Mouse (Mus musculus): ENCODE measurements at regions not wholly inside any gene's neighbourhood (a gene's known extent, or its start where the extent isn't known, plus 50 kb on each side); places are given as distances from the start of the nearest gene placed in this dataset.
A peak's percentile ranks its signal among the peaks of the same experiment; 100 is the strongest.

GRCm38 (mm10) chr10:45009676-45010075 is 57.3 kb upstream of the Prep start:
- no peak for DNase-seq

- no peak for DNase-seq
Observed at GRCm38 (mm10) chr10:45009235-45009634, 57.8 kb upstream of the Prep start.

GRCm38 (mm10) chr10:45004037-45004653 is 62.9 kb upstream of the Prep start:
- no peak for DNase-seq

GRCm38 (mm10) chr10:45003344-45003681 is 63.7 kb upstream of the Prep start:
- peak; percentile 11 to 32 for DNase-seq

- peak; percentile 36 to 40 for DNase-seq
Observed at GRCm38 (mm10) chr10:45002637-45003343, 64.2 kb upstream of the Prep start.

- DNase-seq, result peak; percentile 35 to 68
Observed at GRCm38 (mm10) chr10:45000873-45001859, 65.8 kb upstream of the Prep start.

GRCm38 (mm10) chr10:45000027-45000840 is 66.8 kb upstream of the Prep start:
- no peak for DNase-seq

- DNase-seq, result no peak
Observed at GRCm38 (mm10) chr10:44997906-44998289, 69.1 kb upstream of the Prep start.

GRCm38 (mm10) chr10:44997184-44997905 is 69.7 kb upstream of the Prep start:
- peak; percentile 18 to 47 for DNase-seq

GRCm38 (mm10) chr10:44995756-44996155 is 71.2 kb upstream of the Prep start:
- no peak for DNase-seq

- DNase-seq, result peak; percentile 36 to 51
Observed at GRCm38 (mm10) chr10:44994385-44995281, 72.4 kb upstream of the Prep start.

- no peak for DNase-seq
Observed at GRCm38 (mm10) chr10:44993470-44994260, 73.3 kb upstream of the Prep start.

- no peak for DNase-seq
Observed at GRCm38 (mm10) chr10:44989539-44989938, 77.5 kb upstream of the Prep start.

GRCm38 (mm10) chr10:44988756-44989155 is 78.2 kb upstream of the Prep start:
- DNase-seq, result no peak

GRCm38 (mm10) chr10:44987615-44988014 is 79.4 kb upstream of the Prep start:
- DNase-seq, result no peak

- DNase-seq, result no peak
Observed at GRCm38 (mm10) chr10:44981913-44982312, 85.1 kb upstream of the Prep start.

- DNase-seq, result no peak
Observed at GRCm38 (mm10) chr10:44976815-44977214, 90.2 kb upstream of the Prep start.

GRCm38 (mm10) chr10:44971911-44972310 is 95.1 kb upstream of the Prep start:
- DNase-seq, result peak in 1 of 2 experiments; percentile 19

GRCm38 (mm10) chr10:44959968-44960367 is 107.0 kb upstream of the Prep start:
- DNase-seq, result no peak

Measured in adrenal gland, postnatal 36 days (tissue).